Mouse (Mus musculus): Measurements from ENCODE around the gene Supt6. TPM values are rescaled to one million over a fixed set of nuclear protein-coding genes. Genes with fewer than 3 reads are reported as not detected.

Supt6 gene
- total RNA-seq, 2 experiments from 2014 or later, result 35.9 to 36.7 TPM

Other genes with a start within 250 kb of the Supt6 start
- 6.7 and 7.2 TPM in 2 replicates for gene Dhrs13, start 213.7 kb downstream of the Supt6 start, total RNA-seq (2015)
- gene Dhrs13, start 213.7 kb downstream of the Supt6 start, total RNA-seq (2017), result 5.6 and 9.7 TPM in 2 replicates
- gene Flot2, start 208.1 kb downstream of the Supt6 start, total RNA-seq (2015), result 48.8 and 50.2 TPM in 2 replicates
- gene Flot2, start 208.1 kb downstream of the Supt6 start, total RNA-seq (2017), result 71.5 and 75.5 TPM in 2 replicates
- 22.3 and 23.8 TPM in 2 replicates for gene Eral1, start 165.6 kb downstream of the Supt6 start, total RNA-seq (2015)
- 25.0 and 26.2 TPM in 2 replicates for gene Eral1, start 165.6 kb downstream of the Supt6 start, total RNA-seq (2017)
- 20.3 and 20.6 TPM in 2 replicates for gene Fam222b, start 151.3 kb downstream of the Supt6 start, total RNA-seq (2015)
- gene Fam222b, start 151.3 kb downstream of the Supt6 start, total RNA-seq (2017), result 5.7 and 6.0 TPM in 2 replicates
- 4.7 TPM in 2 replicates for gene Traf4, start 80.4 kb downstream of the Supt6 start, total RNA-seq (2015)
- 2.5 and 3.2 TPM in 2 replicates for gene Traf4, start 80.4 kb downstream of the Supt6 start, total RNA-seq (2017)
- gene Nek8, start 69.3 kb downstream of the Supt6 start, total RNA-seq (2015), result 4.4 and 7.8 TPM in 2 replicates
- gene Nek8, start 69.3 kb downstream of the Supt6 start, total RNA-seq (2017), result 3.4 and 6.0 TPM in 2 replicates
- 4.0 and 6.3 TPM in 2 replicates for gene Tlcd1, start 69.3 kb downstream of the Supt6 start, total RNA-seq (2015)
- 3.5 TPM in 2 replicates for gene Tlcd1, start 69.3 kb downstream of the Supt6 start, total RNA-seq (2017)
- 3,991 and 4,341 TPM in 2 replicates for gene Rpl23a, start 62.4 kb downstream of the Supt6 start, total RNA-seq (2015)
- 2,958 and 3,443 TPM in 2 replicates for gene Rpl23a, start 62.4 kb downstream of the Supt6 start, total RNA-seq (2017)
- 1.3 and 1.5 TPM in 2 replicates for gene Rab34, start 57.6 kb downstream of the Supt6 start, total RNA-seq (2015)
- gene Rab34, start 57.6 kb downstream of the Supt6 start, total RNA-seq (2017), result 1.3 and 2.4 TPM in 2 replicates
- gene Proca1, start 52.6 kb downstream of the Supt6 start, total RNA-seq (2015), result 0.10 and 0.15 TPM in 2 replicates
- not detected in 2 replicates for gene Proca1, start 52.6 kb downstream of the Supt6 start, total RNA-seq (2017)
- 71.8 and 79.5 TPM in 2 replicates for gene Sdf2, start 241 bp downstream of the Supt6 start, total RNA-seq (2015)
- gene Sdf2, start 241 bp downstream of the Supt6 start, total RNA-seq (2017), result 36.0 and 38.3 TPM in 2 replicates
- 49.4 and 56.6 TPM in 2 replicates for gene 2610507B11Rik, start 15.8 kb upstream of the Supt6 start, total RNA-seq (2015)
- 71.2 and 71.5 TPM in 2 replicates for gene 2610507B11Rik, start 15.8 kb upstream of the Supt6 start, total RNA-seq (2017)
- 0.22 and 0.30 TPM in 2 replicates for gene BC030499, start 44.9 kb upstream of the Supt6 start, total RNA-seq (2015)
- gene BC030499, start 44.9 kb upstream of the Supt6 start, total RNA-seq (2017), result 0.14 and 2.0 TPM in 2 replicates
- gene Spag5, start 55.5 kb upstream of the Supt6 start, total RNA-seq (2015), result 27.0 and 30.0 TPM in 2 replicates
- gene Spag5, start 55.5 kb upstream of the Supt6 start, total RNA-seq (2017), result 52.6 and 54.0 TPM in 2 replicates
- gene Aldoc, start 77.0 kb upstream of the Supt6 start, total RNA-seq (2015), result 0.15 and 1.0 TPM in 2 replicates
- 0.17 and 0.54 TPM in 2 replicates for gene Aldoc, start 77.0 kb upstream of the Supt6 start, total RNA-seq (2017)
- 25.6 and 28.6 TPM in 2 replicates for gene Pigs, start 82.4 kb upstream of the Supt6 start, total RNA-seq (2015)
- 13.3 and 15.6 TPM in 2 replicates for gene Pigs, start 82.4 kb upstream of the Supt6 start, total RNA-seq (2017)
- 27.2 and 34.4 TPM in 2 replicates for gene Unc119, start 97.5 kb upstream of the Supt6 start, total RNA-seq (2015)
- 25.7 and 29.2 TPM in 2 replicates for gene Unc119, start 97.5 kb upstream of the Supt6 start, total RNA-seq (2017)
- not detected in 2 replicates for gene Foxn1, start 140.6 kb upstream of the Supt6 start, total RNA-seq (2015)
- not detected in 2 replicates for gene Foxn1, start 140.6 kb upstream of the Supt6 start, total RNA-seq (2017)
- gene Slc13a2, start 176.2 kb upstream of the Supt6 start, total RNA-seq (2015), result 0.10 and 1.0 TPM in 2 replicates
- gene Slc13a2, start 176.2 kb upstream of the Supt6 start, total RNA-seq (2017), result 0.04 and 0.44 TPM in 2 replicates
- 2.4 and 2.7 TPM in 2 replicates for gene Slc46a1, start 219.7 kb upstream of the Supt6 start, total RNA-seq (2015)
- gene Slc46a1, start 219.7 kb upstream of the Supt6 start, total RNA-seq (2017), result 1.8 and 5.8 TPM in 2 replicates